Mouse (Mus musculus) kidney, postnatal 4 days (tissue): Measurements from ENCODE around the gene Zfp652.

ENCODE experiments used
- DNase-seq, 2 experiments: peaks; one replicate each; pipeline ENCODE4 v3.0.0; 2021; ENCODE audit warnings: mixed read lengths in 2 of 2

Zfp652 gene

GRCm38 (mm10) chr11:95833006-95833570, 120.6 kb downstream of the Zfp652 start:
- no peak for DNase-seq

DNA sequence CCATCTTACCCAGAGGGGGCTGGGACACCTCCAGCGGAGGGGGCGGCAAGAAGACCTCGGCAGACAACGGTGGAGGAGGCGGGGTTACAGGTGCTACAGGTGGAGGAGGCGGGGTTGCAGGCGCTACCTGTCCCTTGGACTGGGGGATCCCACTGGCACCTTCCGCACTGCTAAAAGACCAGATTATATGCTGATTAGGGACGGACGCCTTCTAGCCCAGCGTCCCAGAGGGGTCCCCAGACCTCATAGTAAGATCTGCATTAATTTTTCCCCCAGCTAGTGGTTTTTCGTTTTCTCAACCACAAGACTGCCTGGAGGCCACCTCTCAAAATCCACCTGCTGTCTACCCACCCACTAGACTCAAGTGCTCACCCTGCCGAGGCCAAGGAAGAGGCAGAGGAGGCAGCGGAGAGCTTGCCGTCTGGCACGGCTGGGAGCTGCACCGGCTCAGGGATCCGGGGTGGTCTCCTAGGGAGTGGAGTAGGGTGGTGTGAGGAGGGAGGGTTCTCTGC, 121.2 kb downstream of the Zfp652 start:
- DNase-seq = no peak

GRCm38 (mm10) chr11:95834143-95834667, 121.7 kb downstream of the Zfp652 start:
- peak; percentile 45 to 66 for DNase-seq

DNA sequence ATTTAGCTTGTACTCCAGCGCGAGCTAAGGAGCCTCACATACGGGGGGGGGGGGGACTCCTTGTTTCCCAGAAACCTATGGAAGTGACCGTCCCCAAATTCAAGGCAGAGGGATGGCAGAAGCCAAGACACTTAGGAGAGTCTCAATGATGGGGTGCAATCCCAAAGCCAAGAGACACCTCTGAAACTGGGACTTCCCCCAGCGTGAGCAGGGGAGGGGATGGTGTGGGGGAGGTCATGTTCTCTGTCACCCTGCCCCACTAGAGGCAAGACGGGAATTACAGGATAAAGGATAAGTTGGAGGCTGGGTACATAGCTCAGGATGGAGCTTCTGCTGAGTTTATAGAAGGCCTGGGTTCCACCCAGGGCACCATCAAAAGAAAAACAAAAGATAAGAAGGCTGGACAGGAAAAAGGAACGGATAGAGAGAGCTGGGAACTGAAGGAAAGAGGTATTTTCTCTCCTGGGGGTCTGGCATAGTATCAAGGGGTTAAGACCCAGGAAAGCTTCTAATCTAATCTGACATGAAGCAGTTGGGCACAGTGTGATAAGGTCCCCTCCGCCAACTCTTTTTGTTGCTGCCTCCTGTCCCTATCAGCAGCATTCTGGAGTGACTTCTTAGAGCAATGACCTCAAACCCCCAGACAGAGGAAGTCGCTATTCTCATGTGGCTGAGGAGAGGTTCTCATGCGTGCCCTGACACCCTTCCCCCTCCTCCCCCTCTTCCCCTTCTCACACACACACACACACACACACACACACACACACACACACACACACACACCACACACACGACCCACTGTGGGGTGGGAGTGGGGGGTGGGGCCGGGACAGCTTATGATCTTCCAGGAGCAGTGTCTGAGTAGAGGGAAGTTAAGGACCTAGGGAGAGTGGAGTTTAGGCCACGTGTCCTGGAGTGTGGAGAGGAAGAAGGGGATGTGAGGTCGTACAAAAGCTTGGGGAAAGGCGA, 122.6 kb downstream of the Zfp652 start:
- DNase-seq = peak in 1 of 2 experiments; percentile 27

- DNase-seq = no peak
These were observed 123.4 kb downstream of the Zfp652 start for GRCm38 (mm10) chr11:95835832-95836231.

- peak in 1 of 2 experiments; percentile 31 for DNase-seq
These were observed 124.0 kb downstream of the Zfp652 start for GRCm38 (mm10) chr11:95836433-95836832.

- peak; percentile 91 to 94 for DNase-seq
These were observed 124.6 kb downstream of the Zfp652 start, which contains the start of gene Gngt2 for GRCm38 (mm10) chr11:95837059-95837458. Gene Gngt2, plus strand, starts transcription at chr11:95837216.

DNA sequence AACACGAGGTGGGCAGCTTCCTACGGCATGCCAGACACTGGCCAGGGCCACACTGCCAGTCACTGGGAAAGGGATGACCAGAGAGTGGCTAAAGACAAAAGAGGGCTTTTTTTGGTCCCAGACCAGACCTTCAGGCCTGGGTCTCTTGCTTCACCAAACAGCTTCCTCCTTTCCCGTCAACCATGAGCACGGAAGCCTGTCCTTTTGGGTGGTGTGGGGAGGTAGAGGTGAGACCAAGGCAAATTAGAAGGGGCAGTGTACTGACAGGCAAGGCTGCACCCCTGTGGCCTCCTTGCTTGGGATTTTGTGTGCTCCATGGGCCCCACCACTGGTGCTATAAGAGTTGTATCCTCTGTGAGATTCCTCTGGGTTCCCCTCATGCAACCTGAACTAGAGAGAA, 126.1 kb downstream of the Zfp652 start:
- no peak for DNase-seq

GRCm38 (mm10) chr11:95838999-95839868, 126.8 kb downstream of the Zfp652 start:
- DNase-seq = no peak

GRCm38 (mm10) chr11:95840694-95841497, 128.4 kb downstream of the Zfp652 start:
- no peak for DNase-seq

DNA sequence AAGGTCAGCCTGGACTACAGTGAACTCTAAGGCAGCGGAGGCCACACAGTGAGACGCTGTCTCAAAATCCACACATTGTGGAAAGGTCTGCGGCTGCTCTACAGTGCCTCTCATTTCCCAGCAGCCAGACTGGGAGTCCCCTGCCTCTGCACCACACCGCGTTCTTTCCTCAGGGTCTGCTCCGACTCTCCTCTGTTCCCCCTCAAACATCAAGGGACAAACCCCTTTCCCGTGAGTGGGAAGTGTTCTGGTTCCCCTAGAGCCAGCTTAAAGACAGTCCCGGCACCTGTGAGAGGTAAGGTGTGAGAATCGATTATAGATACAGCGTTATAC, 129.0 kb downstream of the Zfp652 start:
- no peak for DNase-seq

DNA sequence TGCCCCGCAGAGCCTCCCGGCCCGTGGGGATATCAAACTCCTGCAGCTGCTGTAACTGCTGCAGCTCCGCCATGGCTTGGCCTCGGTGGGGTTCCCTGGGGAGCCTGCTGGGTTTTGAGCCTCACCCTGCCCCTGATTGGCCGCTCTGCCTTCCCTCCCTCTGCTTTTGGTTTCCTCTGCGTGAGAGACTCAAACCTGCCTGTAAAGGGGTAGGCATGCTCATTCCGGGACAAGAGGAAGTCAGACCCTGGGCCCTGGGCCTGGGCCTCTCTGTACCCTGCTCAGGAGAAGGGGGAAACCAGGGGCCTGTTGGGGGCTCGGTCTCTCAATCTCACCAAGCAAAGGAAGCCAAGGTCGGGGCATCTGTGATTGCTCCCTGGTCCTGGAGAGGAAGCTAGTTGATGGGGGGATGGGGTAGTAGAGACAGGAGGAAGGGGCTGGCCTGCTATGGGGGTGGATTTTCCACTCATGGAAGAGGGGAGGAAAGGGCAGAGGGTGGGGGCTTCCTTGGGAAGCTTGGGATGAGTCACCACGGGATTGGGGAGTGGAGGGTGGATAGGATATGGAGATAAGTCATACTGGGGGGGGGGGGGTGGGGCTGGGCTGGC, 129.7 kb downstream of the Zfp652 start, which contains the start of gene Abi3:
Gene Abi3, minus strand, starts transcription at position 403 of the 608 bp plus-strand sequence.
- peak; percentile 38 to 58 for DNase-seq

GRCm38 (mm10) chr11:95842953-95843352, 130.5 kb downstream of the Zfp652 start:
- peak in 1 of 2 experiments; percentile 38 for DNase-seq

DNA sequence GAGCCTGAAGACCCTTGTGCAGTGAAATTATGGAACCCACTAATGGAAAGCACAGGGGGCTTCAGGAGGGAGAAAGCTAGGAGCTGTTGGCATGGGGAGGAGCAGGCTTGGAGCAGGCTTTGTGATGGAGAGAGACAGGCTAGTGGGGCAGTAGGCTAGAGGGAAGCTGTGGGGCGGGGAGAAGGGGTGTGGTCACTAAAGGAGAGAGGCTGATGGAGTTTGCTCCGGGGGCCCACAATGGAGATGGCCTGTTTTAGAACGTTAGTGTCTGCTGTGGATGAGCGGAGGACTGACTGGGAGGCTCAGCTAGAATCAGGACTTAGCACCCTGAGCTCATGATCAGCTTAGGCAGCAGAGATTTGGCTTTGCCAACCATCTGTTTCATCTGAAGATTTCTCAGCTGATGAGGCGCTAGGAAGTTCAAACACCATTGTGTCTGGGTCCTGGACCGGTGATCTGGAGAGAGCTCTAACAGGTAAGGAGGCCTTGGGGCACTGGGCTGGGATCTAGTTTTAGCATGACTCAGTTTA, 131.0 kb downstream of the Zfp652 start:
- DNase-seq = peak in 1 of 2 experiments; percentile 30

DNA sequence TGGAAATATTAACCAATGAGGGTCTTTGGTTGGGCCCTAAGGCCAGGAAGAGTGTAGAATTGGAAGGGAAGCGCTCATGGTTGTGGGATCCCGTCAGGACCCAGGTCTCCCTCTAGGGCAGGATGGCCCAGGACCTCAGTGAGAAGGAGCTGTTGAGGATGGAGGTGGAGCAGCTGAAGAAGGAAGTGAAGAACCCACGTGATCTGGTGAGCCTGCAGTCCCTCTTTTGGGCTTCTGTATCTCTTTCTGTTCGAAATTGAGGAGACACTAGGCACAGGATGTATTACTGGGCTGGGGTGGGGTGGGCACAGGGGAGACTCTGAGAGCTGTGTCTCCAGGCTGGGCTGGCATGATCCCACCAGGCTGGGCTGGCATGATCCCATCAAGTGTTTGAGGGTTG, 132.5 kb downstream of the Zfp652 start:
- DNase-seq = no peak

GRCm38 (mm10) chr11:95850898-95851297, 138.4 kb downstream of the Zfp652 start:
- DNase-seq = no peak

GRCm38 (mm10) chr11:95853684-95854083, 141.2 kb downstream of the Zfp652 start:
- DNase-seq = peak; percentile 81 to 85

DNA sequence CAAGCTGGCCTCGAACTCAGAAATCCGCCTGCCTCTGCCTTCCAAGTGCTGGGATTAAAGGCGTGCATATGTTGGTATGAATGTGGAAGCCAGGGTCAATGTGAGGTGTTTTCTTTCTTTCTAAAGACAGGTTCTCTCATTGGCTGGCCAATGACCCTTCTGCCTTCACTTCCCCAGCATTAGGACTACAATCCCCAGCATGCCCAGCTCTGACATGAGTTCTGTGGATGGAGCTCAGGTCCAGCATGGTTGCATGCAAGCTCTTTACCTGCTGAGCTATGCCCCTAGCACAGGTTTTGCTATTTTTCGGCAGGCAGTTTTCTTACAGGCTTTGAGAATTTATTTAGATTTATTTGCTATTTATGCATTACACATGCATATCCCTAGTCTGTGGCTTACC, 144.8 kb downstream of the Zfp652 start:
- no peak for DNase-seq

GRCm38 (mm10) chr11:95857716-95858527, 145.4 kb downstream of the Zfp652 start:
- DNase-seq = no peak
